Mouse (Mus musculus): Measurements from ENCODE around the gene Srsf10.

The Srsf10 gene

DNA sequence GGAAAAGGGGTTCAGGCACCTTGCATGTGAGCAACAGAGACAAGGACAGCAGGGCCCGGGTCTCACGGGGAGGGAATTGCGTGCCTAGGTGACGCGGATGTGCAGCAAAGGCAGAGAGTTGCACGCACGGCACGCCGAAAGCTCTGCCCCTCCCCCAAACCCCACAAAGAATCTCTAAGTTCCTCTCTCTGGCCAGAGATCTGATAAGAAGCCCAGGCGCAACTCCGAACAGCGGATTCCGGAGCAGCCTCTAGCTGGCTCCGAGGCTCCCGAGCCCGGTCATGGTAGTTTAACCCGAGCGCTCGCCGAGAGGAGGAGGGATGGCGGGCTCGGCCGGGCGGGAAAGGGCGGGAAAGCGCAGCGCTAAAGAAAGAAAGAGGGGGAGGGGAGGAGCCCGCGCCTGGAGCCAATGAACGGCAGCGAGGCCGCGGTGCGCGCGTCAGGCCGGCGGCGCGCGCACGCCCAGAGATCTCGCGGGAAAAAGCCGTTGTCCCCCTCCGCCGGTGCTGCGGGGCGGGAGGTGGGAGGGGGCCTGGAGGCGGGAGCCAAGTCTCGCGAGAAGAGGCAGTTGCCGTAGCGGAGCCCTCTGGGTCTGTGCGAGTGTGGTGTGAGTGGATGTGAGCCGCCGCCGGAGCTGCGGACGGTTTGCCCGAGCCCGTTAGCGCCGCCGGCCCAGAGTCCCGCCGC, at the start of gene Srsf10:
TSS of gene Srsf10 (plus strand) at position 212 of the 687 bp plus-strand sequence.
- DNase-seq (ENCODE audit: low read depth in 2 of 2, low spot score in 2 of 2), result peak; percentile 94

GRCm38 (mm10) chr4:135814896-135815295, 40.7 kb upstream of the Srsf10 start:
- DNase-seq (ENCODE audit: low read depth in 2 of 2, low spot score in 2 of 2), result no peak

DNA sequence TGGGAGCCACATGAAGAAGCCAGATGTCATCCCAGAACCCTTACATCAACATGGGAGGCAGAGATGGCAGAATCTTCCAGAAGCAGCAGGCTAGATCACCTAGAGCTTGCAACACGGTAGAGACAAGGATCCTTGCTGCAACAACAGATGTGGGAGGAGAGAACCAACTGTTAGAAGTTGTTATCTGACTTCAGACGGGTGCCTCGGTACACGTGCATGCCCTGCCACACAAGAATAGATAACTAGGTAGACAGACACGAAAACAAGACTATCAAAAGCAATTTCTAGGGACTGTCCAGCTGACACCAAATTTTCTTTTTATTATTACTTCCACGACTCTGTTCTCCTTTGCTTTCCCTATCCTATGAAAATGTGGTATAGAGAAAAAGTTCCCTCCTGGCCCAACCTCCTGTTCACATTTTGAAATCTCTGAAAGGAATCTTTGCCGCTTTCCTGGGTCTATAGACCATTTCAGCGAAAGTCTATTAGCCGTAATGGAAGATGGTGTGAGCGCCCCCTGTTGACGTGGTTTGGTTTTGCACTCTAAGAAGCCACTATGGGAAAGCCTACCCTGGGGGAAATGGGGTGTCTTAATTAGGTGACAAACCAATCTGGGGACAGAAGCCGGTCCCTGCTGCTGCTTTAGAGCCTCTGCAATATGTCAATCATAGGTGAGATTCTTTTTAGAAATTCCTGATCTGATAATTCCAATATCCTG, 38.5 kb upstream of the Srsf10 start:
- DNase-seq (ENCODE audit: low read depth in 2 of 2, low spot score in 2 of 2), result peak; percentile 41 to 60

- DNase-seq (ENCODE audit: low read depth in 2 of 2, low spot score in 2 of 2), result no peak
Observed at GRCm38 (mm10) chr4:135818366-135818765, 37.2 kb upstream of the Srsf10 start.

DNA sequence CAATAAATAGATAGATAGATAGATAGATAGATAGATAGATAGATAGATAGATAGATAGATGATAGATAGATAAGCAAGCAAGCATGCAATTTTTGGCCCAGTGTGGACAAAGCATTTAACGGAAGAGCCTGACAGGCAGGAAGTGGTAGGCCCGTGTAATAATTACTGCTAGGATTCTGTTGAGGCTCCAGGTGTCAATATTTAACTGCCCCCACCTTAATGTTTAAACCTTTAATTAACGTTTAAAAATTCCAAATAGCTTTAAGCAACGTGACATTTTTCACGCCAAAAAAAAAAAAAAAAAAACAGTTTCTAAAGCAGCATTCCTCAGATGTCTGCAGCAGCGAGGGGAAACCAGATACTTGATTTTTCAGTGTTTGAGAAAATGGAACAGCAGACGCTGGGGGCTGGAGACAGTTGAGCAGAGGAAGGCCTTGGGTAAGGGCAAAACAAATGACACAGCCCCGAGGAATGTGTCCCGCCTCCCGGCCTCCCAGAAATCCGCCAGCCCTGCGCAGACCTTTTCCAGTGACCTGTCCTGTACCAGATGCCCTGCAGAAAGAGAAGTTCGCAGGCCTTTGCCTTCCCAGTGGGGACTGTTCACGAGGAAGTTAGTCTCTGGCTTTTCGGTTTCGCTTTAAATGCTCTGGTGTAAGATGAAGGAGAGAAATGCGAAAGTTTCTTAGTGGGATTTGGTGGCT, 35.6 kb upstream of the Srsf10 start:
- no peak for DNase-seq (ENCODE audit: low read depth in 2 of 2, low spot score in 2 of 2)

DNA sequence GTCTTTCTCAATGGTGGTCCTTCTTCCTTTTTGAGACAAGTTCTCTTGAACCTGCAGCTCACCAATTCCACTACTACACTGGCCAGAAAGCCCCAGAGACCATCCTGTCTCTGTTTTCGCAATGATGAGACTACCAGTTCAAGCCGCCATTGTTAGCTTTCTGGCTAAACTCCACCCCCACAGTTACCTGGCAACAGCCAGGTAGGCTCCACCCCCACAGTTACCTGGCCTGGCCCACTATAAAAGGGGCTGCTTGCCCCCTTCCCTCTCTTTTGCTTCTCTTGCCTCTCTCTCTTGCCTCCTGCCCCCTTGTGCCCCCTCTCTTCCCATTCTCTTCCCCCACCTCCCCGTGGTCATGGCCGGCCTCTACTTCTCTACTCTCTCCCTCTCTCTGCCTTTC, 33.8 kb upstream of the Srsf10 start:
- no peak for DNase-seq (ENCODE audit: low read depth in 2 of 2, low spot score in 2 of 2)

DNA sequence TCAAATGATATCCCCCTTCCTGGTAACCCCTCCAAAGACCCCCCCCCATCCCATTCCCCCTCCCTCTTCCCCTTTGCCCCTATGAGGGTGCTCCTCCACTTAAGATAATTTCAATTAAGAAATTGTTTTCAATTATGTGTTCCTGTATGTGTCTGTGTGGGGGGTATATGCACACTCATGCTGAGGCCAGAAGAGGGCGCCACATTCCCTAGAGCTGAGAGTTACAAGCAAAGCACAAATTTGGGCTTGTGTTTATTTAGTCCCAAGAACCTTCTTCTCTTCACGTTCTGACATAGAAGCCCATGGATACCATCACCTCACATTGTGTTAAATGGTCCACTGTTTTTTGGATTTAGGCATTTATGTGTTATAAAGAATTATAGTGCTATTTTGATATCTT, 32.2 kb upstream of the Srsf10 start:
- DNase-seq (ENCODE audit: low read depth in 2 of 2, low spot score in 2 of 2), result peak; percentile 24 to 36

- DNase-seq (ENCODE audit: low read depth in 2 of 2, low spot score in 2 of 2), result no peak
Observed at GRCm38 (mm10) chr4:135824254-135824653, 31.3 kb upstream of the Srsf10 start.

DNA sequence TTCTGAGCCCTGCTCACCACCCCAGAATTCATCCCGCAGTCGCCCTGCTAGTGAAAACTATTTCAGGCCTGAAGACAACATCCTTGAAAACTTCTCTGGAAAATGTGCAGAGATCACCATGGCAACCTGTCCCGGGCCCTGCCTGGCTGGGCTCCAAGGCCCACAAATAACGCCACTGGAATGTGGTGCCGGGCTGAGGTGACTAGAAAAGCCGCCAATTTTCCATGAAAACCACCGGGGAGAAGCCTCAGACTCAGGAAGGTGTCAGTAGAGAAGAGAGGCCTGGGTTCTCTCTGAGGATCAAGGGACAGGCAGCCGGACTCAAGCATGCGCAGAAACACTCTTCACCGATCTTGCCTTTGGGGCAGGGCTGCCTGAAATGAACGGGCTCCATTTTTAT, 27.1 kb upstream of the Srsf10 start:
- no peak for DNase-seq (ENCODE audit: low read depth in 2 of 2, low spot score in 2 of 2)

DNA sequence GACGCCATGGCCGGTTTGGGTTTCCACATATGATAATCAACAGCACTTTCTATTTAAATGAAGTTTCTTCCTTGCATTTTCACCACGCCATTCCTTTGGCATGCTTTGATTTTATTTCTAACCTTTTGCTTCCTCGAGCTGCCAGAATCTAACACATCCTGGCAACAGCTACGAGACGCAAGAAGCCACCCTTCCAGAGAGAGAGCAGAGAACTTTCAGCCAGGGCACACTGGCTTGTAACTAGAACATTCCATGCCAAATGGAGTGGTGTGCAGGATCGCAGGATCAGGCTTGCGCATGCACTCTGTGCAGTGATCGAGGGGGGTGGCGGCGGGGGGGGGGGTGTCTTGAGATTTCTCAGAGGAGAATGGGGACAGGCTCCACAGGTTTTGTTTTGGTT, 23.5 kb upstream of the Srsf10 start:
- DNase-seq (ENCODE audit: low read depth in 2 of 2, low spot score in 2 of 2), result no peak

GRCm38 (mm10) chr4:135833301-135834123, 22.0 kb upstream of the Srsf10 start:
- DNase-seq (ENCODE audit: low read depth in 2 of 2, low spot score in 2 of 2), result no peak

DNA sequence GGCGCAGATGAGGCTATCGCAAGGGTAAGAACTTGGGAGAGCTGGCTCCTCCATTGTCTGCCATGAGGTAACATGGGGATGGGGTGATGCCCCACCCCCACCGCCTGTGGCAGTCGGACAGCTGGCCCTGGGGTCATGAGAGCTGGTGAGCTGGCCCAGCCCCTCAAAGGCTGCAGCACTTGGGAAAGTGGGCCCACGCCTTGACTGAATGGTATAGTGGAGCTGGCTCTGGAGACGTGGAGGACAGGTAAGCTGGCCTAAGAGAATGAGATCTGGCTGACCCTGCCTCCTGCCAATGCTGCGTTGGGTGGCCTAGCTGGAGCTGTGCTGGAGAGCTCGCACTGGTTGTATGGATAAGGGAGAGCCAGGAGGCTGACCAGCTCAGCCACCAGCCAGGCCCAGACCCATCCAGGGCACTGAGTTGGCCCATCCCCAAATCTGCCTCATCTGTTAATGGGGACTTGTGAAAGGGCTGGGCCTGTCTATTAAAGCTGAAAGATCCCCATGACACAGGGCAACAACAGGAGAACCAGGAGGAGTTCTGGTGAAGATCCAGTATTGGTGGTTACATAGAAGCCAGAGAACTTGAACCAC, 21.3 kb upstream of the Srsf10 start:
- DNase-seq (ENCODE audit: low read depth in 2 of 2, low spot score in 2 of 2), result no peak

DNA sequence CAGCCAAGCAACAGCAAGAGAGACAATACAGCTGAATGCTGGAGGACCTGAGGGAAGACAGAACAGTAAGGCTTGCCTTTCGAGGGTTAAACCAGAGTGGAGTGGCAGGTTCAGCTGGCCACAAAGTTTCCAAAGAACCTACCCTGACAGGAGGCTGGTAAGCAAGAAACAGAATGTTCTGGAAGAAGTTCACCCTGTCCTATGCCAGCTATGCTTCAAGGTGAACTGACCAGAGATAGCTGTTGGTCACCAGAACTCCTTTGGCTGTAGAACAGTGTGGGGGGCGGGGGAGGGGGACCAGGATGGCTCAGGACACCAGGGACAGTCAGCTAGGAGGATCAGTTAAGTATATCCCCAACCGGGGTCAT, 16.6 kb upstream of the Srsf10 start:
- no peak for DNase-seq (ENCODE audit: low read depth in 2 of 2, low spot score in 2 of 2)

DNA sequence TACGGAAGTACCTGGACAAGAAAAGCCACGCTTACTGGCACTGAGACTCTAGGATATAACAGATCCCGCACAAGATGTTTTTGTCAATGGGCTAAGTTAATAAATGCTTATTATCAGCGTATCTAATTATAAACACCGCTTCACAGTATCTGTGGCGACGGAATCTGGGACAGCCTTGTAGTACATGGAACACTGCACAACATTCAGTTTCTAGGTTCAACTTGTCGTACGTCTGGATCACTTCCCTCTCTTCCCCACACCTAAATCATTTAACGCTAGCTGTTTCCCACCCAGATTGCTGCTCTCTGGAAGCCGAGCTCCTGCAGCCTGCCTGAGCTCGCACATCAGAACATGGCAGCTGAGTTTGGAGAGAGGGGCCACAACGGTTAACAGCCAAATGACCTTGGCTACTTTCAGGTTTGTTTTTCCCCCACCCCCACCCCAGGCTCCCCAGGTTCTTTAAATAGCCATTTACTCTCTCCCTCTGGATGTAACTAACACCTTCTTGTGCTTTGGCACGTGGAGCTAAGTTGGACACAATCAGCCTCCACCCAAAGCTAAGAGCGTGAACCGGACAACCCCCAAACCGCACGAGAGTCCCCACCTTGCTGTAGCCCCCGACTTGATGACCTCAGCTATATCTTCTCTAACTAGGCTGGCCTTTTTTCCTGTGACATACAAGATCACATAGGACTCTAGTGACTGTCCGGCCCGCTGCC, 16.1 kb upstream of the Srsf10 start:
- no peak for DNase-seq (ENCODE audit: low read depth in 2 of 2, low spot score in 2 of 2)

- no peak for DNase-seq (ENCODE audit: low read depth in 2 of 2, low spot score in 2 of 2)
Observed at GRCm38 (mm10) chr4:135844400-135844799, 11.1 kb upstream of the Srsf10 start.

DNA sequence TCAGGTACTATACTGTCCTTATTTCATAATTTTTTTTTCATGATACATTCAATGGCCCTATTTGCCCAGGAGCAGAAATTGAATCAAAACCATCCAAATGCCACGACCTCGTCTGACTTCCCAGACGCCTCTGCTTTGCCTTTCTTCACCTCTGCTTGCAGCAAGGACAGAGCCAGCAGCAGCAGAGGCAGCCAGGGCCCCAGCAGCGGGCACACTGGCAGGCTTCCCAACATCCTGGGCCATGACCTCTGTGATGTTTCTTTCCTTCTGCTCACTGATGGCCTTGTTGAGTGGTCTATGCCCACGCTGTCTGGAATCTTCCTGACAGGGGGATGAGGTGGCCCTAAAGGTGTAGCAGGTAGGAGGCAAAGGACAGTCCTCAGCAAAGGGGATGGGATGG, 8.0 kb upstream of the Srsf10 start:
- no peak for DNase-seq (ENCODE audit: low read depth in 2 of 2, low spot score in 2 of 2)

GRCm38 (mm10) chr4:135850411-135851095, 5.0 kb upstream of the Srsf10 start:
- peak in 1 of 2 experiments; percentile 42 for DNase-seq (ENCODE audit: low read depth in 2 of 2, low spot score in 2 of 2)

- DNase-seq (ENCODE audit: low read depth in 2 of 2, low spot score in 2 of 2), result no peak
Observed at GRCm38 (mm10) chr4:135851942-135852341, 3.6 kb upstream of the Srsf10 start.

DNA sequence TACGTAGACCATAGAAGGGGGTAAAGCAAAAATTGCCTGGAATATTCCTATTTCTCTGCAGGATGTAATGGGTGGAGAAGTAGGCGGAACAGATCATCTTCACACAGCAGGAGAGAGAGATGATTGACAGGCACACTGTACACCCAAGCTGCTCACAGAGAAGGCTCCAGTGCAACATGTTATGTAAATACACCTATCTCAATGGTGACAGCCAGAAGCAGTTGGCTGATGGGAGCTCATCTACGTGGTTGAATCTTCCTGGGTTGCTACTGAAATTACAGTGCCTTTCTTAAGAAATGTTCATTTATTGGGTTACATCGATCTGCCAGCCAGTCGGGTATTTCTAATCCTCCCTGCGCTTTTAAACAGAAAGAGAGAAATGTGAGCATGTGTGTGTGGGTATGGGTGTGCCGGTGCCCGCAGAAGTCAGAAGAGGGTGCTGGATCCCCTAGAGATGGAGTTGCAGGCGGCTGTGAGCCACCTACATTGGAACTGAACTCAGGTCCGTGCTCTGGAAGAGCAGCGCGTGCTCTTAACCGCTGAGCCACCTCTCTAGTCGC, 1.5 kb upstream of the Srsf10 start:
- no peak for DNase-seq (ENCODE audit: low read depth in 2 of 2, low spot score in 2 of 2)
